Mouse (Mus musculus) kidney, embryonic 15.5 days (tissue): ENCODE results near the gene Nrl. TPM values are rescaled to one million over a fixed set of nuclear protein-coding genes. Genes with fewer than 3 reads are reported as not detected.
A peak's percentile ranks its signal among the peaks of the same experiment; 100 is the strongest.

Experiments used
- ATAC-seq: fragments of 200-750 bp; cut with Nextera tagmentation; replicated peaks from 2 replicates; pipeline ENCODE4 v1.8.0; 2017; ENCODE audit warnings: moderate TSS enrichment; ENCODE audit not compliant: low FRiP score
- H3K27ac ChIP-seq: fragments of 300-500 bp; sonication (generic); 2 replicates; pipeline ENCODE4 v1.5.1; 2015; ENCODE audit warnings: mild to moderate bottlenecking, inconsistent platforms
- H3K27me3 ChIP-seq: fragments of 300-500 bp; sonication (generic); 2 replicates; pipeline ENCODE4 v1.6.1; 2015; ENCODE audit warnings: inconsistent platforms
- H3K36me3 ChIP-seq: fragments of 300-500 bp; sonication (generic); 2 replicates; pipeline ENCODE4 v1.6.1; 2015; ENCODE audit warnings: inconsistent platforms
- H3K4me1 ChIP-seq: fragments of 300-500 bp; sonication (generic); 2 replicates; pipeline ENCODE4 v1.6.1; 2015; ENCODE audit warnings: inconsistent platforms
- H3K4me2 ChIP-seq: fragments of 300-500 bp; sonication (generic); 2 replicates; pipeline ENCODE4 v1.6.1; 2015; ENCODE audit warnings: moderate library complexity, mild to moderate bottlenecking, inconsistent platforms
- H3K4me3 ChIP-seq: fragments of 300-500 bp; sonication (generic); replicated peaks from 2 replicates; pipeline ENCODE4 v1.5.1; 2015; ENCODE audit warnings: mild to moderate bottlenecking, inconsistent platforms
- H3K9ac ChIP-seq: fragments of 300-500 bp; sonication (generic); 2 replicates; pipeline ENCODE4 v1.6.1; 2015; ENCODE audit warnings: mild to moderate bottlenecking, inconsistent platforms
- H3K9me3 ChIP-seq: fragments of 300-500 bp; sonication (generic); replicated peaks from 2 replicates; pipeline ENCODE4 v1.6.1; 2016; ENCODE audit warnings: inconsistent platforms
- WGBS: fragments of 180-500 bp; shearing (Covaris S2); methylation state at CpG from one replicate; pipeline ENCODE4 v1.1.7; 2015; ENCODE audit warnings: mixed read lengths; 5-methylcytosine and 5-hydroxymethylcytosine counted together
- polyA plus RNA-seq: library from polyadenylated mRNA; unstranded; fragments of >200 nt; fragmentation: Nextera tagmentation; extraction: Ambion mirVana; gene quantifications from 2 replicates; pipeline ENCODE4 v1.2.1, GENCODE M21; 2015

The Nrl gene
- polyA plus RNA-seq, 1 experiment from 2014 or later: not detected

DNA sequence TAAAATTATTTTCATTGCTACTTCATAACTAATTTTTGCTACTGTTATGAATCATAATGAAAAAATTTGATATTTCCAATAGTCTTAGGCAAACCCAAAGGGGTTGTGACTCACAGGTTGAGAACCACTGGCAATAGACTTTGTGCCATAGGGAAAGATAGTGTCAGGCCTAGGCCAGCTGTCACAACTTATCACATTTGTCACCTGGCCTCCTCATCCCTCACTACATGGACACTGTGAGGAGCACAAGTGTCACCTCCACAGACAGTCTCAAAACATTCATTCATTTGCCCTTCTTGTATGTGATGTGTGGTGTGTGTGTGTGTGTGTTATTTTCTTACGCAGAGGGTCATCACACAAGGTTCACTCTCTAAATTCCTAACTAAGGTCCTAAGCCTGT, 47.4 kb downstream of the Nrl start:
- Histone ChIP-seq H3K4me1 (peaks cover 20% of the 10 kb centered on the region; the same call in 1 of the 2 replicates), H3K27me3 (no peaks in the 10 kb centered on the region), H3K36me3 (peaks cover 17% of the 10 kb centered on the region), H3K27ac (no peak overlapping the region), H3K9me3 (no peaks in the 10 kb centered on the region), H3K4me2 (no peak overlapping the region), H3K4me3 (no peak overlapping the region), H3K9ac (no peak overlapping the region)
- no peak for ATAC-seq
- 96% methylated on average over 1 of the region's 1 CpGs for WGBS

DNA sequence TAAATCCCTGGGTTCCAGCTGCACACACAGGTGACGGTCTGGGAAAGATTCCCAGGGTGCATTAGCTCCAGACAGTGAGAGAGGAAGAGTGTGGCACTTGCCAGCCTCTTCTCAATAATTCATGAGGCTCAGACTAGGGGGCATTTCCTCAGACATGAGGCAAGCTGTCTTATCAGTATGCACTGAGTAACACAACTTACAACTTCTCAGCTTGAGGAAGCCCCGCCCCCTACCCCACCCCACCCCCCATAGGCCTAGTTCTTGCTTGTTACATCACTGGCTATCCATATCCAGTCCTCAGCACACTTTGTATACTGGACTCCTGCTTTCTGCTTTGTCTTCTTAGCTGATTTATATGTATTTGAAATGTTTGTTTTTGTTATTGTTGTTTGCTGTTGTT, 49.1 kb downstream of the Nrl start:
- 60% methylated on average over 2 of the region's 2 CpGs for WGBS
- ATAC-seq: no peak
- H3K36me3 ChIP-seq: peaks cover 4% of the 10 kb centered on the region; the same call in 1 of the 2 replicates

DNA sequence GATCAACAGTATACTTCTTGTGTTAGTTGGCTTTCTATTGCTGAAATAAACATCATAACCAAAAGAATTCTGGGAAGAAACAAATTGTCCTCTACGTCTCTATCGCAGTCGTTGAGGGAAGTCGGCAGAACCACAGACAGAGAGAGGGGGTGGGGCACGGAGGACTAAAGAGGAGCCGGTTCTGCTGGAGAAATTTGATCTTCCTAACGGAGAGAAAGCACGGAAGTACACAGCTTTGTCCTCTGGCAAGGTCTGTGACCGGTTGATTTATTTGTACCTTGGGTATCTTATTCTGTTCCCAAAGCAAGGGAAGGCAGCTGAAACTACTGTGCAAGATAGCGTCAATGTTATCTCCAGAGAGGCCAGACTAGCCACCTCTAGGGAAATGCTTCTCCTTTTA, 54.0 kb downstream of the Nrl start:
- 0 out of 2 replicates have a peak overlapping the region, but pooled peaks have one; percentile 6 for H3K4me3 ChIP-seq
- 0 out of 2 replicates have a peak overlapping the region, but pooled peaks have one; percentile 15 for H3K27ac ChIP-seq
- no peaks in the 10 kb centered on the region for H3K36me3 ChIP-seq
- H3K4me1 ChIP-seq: peaks cover 45% of the 10 kb centered on the region
- no peak overlapping the region for H3K9ac ChIP-seq
- peak; percentile 50; the same call in 1 of the 2 replicates for ATAC-seq
- WGBS: 2% methylated on average over 10 of the region's 10 CpGs
- peak overlapping the region; percentile 33 for H3K4me2 ChIP-seq
- H3K27me3 ChIP-seq: peaks cover 6% of the 10 kb centered on the region; the same call in 1 of the 2 replicates
- no peaks in the 10 kb centered on the region for H3K9me3 ChIP-seq

More for the DNA sequence above, 49.1 kb downstream of the Nrl start:
- Histone ChIP-seq H3K4me2 (no peak overlapping the region), H3K9me3 (no peaks in the 10 kb centered on the region), H3K27ac (no peak overlapping the region), H3K4me1 (peaks cover 25% of the 10 kb centered on the region), H3K9ac (no peak overlapping the region), H3K4me3 (no peak overlapping the region), H3K27me3 (no peaks in the 10 kb centered on the region)

DNA sequence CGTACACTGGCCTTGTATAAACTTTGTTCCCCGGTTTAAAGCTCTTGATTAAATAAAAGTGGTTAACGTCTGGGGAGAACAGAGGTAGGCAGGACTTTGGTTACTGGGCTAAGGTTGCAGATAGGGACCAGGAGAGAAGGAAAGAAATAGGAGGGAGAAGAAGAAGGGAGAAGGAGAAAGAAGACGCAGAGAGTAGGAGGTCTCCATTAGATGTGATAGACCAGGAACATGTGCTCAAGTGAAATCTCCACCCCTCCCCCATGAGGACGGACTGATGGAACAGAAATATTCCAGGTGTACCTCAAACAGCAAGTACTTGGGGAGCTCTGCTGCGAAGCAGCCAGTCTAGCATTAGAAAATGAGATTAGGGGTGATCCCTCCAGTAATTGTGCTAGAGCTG, 55.0 kb downstream of the Nrl start:
- ATAC-seq: no peak
- Histone ChIP-seq H3K27ac (peak overlapping the region; percentile 82), H3K9ac (no peak overlapping the region), H3K27me3 (peaks cover 6% of the 10 kb centered on the region; the same call in 1 of the 2 replicates), H3K9me3 (no peaks in the 10 kb centered on the region), H3K4me3 (no peak overlapping the region), H3K4me2 (no peak overlapping the region), H3K4me1 (peaks cover 45% of the 10 kb centered on the region), H3K36me3 (no peaks in the 10 kb centered on the region)
- WGBS: 64% methylated on average over 6 of the region's 6 CpGs

DNA sequence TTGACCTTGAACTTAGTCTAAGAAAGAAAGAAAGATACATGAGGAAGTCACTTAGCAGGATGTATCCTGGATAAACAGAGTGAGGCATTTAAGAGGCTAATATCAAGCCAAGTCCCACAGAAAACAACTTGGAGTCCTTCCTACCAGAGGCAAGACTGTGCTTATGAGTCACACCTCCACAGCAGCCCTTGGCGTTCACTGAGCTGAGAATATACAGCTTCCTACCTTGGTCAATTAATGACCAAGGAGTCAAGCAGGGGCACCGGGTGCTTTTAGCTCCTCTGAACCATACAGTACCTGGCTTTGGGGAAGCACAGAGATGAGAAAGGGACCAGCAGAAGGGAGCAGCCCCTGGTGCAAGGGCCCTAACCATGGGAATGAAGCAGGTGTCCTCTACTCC, 55.7 kb downstream of the Nrl start:
- Histone ChIP-seq H3K9ac (no peak overlapping the region), H3K27ac (peak overlapping the region; percentile 82), H3K4me3 (no peak overlapping the region), H3K9me3 (no peaks in the 10 kb centered on the region), H3K27me3 (peaks cover 6% of the 10 kb centered on the region; the same call in 1 of the 2 replicates), H3K4me2 (no peak overlapping the region), H3K4me1 (peaks cover 45% of the 10 kb centered on the region), H3K36me3 (no peaks in the 10 kb centered on the region)
- WGBS: 42% methylated on average over 2 of the region's 2 CpGs
- ATAC-seq: peak; percentile 90

Other genes with a start within 250 kb of the Nrl start
- gene Dhrs4, start 46.2 kb downstream of the Nrl start, polyA plus RNA-seq: 127 and 130 TPM in 2 replicates
- 2.4 and 2.9 TPM in 2 replicates for gene Carmil3, start 34.3 kb downstream of the Nrl start, polyA plus RNA-seq
- 0.24 and 0.26 TPM in 2 replicates for gene Cpne6, start 14.5 kb downstream of the Nrl start, polyA plus RNA-seq
- 50.5 and 55.4 TPM in 2 replicates for gene Pck2, start 15.3 kb upstream of the Nrl start, polyA plus RNA-seq
- 89.2 and 93.0 TPM in 2 replicates for gene Dcaf11, start 35.0 kb upstream of the Nrl start, polyA plus RNA-seq
- gene A730061H03Rik, start 35.4 kb upstream of the Nrl start, polyA plus RNA-seq: 1.6 TPM in 2 replicates
- 4.2 and 6.1 TPM in 2 replicates for gene Fitm1, start 50.6 kb upstream of the Nrl start, polyA plus RNA-seq
- gene Psme1, start 53.1 kb upstream of the Nrl start, polyA plus RNA-seq: 147 and 153 TPM in 2 replicates
- 6.8 and 7.4 TPM in 2 replicates for gene Emc9, start 60.3 kb upstream of the Nrl start, polyA plus RNA-seq
- gene Psme2, start 66.1 kb upstream of the Nrl start, polyA plus RNA-seq: 248 and 261 TPM in 2 replicates
- 18.6 and 21.7 TPM in 2 replicates for gene Rnf31, start 66.7 kb upstream of the Nrl start, polyA plus RNA-seq
- 12.8 and 14.6 TPM in 2 replicates for gene Irf9, start 78.6 kb upstream of the Nrl start, polyA plus RNA-seq
- gene Rec8, start 93.1 kb upstream of the Nrl start, polyA plus RNA-seq: 20.3 and 22.4 TPM in 2 replicates
- 97.4 and 115 TPM in 2 replicates for gene Ipo4, start 111.0 kb upstream of the Nrl start, polyA plus RNA-seq
- gene Gm49378, start 112.9 kb upstream of the Nrl start, polyA plus RNA-seq: 1.4 and 2.3 TPM in 2 replicates
- 113 and 123 TPM in 2 replicates for gene Tm9sf1, start 118.8 kb upstream of the Nrl start, polyA plus RNA-seq
- 0.92 and 1.0 TPM in 2 replicates for gene Tssk4, start 125.2 kb upstream of the Nrl start, polyA plus RNA-seq
- gene Mdp1, start 135.5 kb upstream of the Nrl start, polyA plus RNA-seq: 53.6 and 55.8 TPM in 2 replicates
- gene Gmpr2, start 147.0 kb upstream of the Nrl start, polyA plus RNA-seq: 68.2 and 72.6 TPM in 2 replicates
- 545 and 565 TPM in 2 replicates for gene Nedd8, start 147.1 kb upstream of the Nrl start, polyA plus RNA-seq
- gene Tinf2, start 156.8 kb upstream of the Nrl start, polyA plus RNA-seq: 43.6 and 46.9 TPM in 2 replicates
- gene Tgm1, start 188.9 kb upstream of the Nrl start, polyA plus RNA-seq: 2.1 TPM in 2 replicates
- gene Rabggta, start 197.3 kb upstream of the Nrl start, polyA plus RNA-seq: 37.6 and 41.8 TPM in 2 replicates
- gene Dhrs1, start 220.7 kb upstream of the Nrl start, polyA plus RNA-seq: 94.5 and 94.7 TPM in 2 replicates
- 38.6 and 43.4 TPM in 2 replicates for gene Nop9, start 220.7 kb upstream of the Nrl start, polyA plus RNA-seq
- 10.0 and 11.2 TPM in 2 replicates for gene Cideb, start 233.5 kb upstream of the Nrl start, polyA plus RNA-seq
- 0.25 and 0.35 TPM in 2 replicates for gene Ltb4r2, start 236.4 kb upstream of the Nrl start, polyA plus RNA-seq
- gene Ltb4r1, start 241.0 kb upstream of the Nrl start, polyA plus RNA-seq: 0.69 and 0.73 TPM in 2 replicates